Mouse (Mus musculus) cerebellum, postnatal 25 days (tissue): ENCODE measurements around the gene Mdk.

Experiments used
- DNase-seq, 2 experiments: peaks; one replicate each; pipeline ENCODE4 v3.0.0; 2021; ENCODE audit warnings: mixed read lengths in 2 of 2

Mdk gene

DNA sequence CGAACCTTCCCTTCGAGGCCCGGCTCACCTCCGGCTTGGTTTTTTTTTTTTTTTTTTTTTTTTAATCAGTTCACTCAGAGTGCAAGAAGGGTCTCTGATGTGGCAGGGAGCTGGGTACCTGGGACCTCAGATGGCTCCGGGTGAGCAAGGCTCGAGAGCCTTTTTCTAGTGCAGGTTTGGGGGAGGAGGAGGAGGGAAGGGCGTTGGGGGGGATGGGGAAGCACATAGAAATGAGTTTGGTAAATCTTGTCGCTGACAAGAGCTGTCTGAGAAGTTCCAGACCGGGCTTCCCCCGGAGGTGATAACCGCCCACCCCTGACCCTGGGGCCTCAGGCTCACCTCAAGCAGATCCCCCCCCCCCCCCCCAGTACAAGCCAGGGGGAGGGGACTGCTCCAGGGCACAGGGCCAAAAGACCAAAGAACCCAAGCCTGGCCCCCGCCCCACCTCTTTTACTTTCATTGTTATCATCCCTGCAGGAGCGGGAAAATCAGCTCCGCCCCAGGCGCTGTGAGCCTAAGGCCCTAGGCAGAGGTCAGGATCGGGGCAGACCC, at the start of gene Mdk:
Gene Mdk (minus strand): TSS at position 138 of the 552 bp plus-strand sequence.
- DNase-seq, result peak in 1 of 2 experiments; percentile 49

DNA sequence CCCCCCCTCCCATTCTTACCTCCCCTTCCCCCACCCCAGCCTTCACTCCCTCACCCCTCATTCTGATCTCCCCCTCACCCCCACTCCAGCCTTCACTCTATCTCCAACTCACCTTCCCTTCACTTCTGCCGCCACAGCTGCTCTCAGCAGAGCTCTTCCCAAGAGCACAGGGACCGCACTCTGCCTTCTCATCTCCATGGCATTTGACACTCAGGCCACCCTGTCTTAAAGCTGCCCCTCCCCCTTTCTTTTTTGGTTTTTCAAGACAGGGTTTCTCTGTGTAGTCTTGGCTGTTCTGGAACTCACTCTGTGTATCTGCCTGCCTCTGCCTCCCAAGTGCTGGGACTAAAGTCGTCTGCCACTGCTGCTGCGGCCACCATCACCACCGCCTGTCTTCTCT, 48.7 kb upstream of the Mdk start:
- no peak for DNase-seq

DNA sequence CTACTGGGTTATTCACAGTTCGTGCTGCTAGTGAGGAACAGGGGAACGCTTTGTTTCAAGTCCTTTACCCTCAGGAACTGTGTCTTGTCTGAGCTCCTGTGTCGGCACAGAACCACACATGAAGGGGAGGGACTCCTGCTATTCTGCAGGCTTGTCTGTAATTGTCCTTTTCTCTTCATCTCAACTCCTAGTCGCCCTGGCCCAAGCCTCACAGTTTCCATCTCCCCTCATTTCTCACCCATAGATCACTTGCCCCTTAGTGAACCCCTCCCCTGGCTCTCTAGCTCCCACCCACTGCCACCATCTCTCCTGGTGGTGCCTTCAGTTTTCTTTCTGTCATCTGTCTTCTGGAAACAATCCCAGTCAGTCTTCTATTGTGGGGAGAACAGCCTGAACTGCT, 48.1 kb upstream of the Mdk start:
- DNase-seq, result no peak

DNA sequence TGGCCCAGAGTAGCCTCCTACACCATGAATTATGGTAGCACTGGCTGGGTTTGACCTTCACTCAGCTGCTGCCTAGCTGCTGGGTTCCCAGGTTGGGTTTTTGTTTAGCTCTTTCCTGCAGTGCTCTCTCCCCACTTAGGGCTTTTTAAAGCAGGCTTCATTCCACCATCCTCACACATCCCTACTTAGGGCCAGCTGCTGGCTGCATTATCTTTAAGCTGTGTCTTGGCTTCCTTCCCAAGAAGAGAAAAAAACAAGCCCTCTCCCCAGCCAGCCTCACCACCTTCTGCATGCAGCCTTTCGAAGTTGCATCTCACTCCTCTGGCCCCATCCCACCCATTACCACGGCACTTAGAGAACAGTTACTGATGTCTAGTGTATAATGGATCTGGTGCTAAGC, 46.5 kb upstream of the Mdk start:
- peak in 1 of 2 experiments; percentile 4 for DNase-seq

DNA sequence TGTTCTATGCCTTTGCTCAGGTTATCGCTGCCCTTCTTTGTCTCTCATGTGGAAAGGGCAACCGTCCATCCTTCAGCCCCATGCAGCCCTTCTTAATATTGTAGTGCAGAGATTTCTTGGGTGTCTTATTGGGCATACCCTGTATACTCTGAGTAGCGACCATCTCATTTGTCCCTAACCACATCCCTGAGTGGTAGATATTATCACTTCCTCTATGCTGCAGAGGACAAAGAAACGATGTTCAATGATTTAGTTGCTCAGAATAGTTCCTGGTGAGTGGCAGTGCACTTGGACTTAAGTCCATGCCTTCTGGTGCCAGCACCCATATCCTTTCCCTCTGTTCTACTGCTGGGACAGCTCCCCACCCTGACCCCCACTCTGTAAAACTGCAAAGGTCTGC, 45.9 kb upstream of the Mdk start:
- no peak for DNase-seq

DNA sequence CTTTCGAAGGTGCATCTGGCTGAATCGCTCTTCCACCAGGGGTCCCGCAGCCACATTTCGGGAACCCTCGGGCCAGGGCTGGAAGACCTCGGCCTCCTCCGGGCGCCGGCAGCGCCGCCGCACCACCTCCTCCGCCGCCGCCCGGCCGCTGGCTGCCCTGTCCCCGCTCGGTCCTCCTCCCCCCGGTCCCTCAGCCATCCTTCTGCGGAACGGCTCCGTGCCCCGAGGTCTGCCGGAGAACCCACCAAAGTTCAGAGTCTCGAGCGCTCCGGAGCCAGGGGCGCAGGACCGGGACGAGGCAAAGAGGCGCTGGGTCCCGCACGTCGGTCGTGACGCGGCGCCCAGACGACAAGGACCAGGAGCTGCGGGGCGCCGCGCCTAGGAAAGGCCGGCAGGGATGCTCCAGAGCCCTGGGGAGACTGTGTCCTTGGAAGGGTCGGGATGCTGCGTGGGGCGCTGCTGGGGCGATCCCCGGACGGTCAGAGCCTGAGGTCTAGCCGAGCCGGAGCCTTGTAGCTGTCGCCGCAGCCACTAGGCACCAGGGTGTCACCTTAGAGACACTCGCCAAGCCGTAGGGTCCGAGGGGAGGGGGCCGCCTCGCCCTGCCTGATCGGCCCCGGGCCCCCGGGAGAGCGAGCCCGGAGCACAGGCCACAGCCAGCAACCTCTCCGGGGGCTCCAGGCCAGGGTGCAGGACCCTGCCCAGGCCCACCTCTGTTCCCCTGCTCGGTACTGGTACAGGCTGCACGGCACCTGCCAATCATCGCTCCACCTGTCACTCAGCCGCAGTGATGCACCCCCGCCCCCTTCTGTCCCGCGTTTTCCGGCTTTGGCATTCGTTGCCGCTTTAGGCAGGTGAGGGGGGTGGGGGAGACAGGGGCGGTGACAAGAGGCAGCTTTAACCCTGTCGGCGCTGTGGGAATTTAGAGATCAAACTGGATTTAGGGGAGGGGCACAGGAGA, 43.8 kb upstream of the Mdk start, which contains the start of gene Dgkz:
Gene Dgkz (minus strand): TSS at position 284 of the 961 bp plus-strand sequence.
- peak; percentile 56 to 64 for DNase-seq

DNA sequence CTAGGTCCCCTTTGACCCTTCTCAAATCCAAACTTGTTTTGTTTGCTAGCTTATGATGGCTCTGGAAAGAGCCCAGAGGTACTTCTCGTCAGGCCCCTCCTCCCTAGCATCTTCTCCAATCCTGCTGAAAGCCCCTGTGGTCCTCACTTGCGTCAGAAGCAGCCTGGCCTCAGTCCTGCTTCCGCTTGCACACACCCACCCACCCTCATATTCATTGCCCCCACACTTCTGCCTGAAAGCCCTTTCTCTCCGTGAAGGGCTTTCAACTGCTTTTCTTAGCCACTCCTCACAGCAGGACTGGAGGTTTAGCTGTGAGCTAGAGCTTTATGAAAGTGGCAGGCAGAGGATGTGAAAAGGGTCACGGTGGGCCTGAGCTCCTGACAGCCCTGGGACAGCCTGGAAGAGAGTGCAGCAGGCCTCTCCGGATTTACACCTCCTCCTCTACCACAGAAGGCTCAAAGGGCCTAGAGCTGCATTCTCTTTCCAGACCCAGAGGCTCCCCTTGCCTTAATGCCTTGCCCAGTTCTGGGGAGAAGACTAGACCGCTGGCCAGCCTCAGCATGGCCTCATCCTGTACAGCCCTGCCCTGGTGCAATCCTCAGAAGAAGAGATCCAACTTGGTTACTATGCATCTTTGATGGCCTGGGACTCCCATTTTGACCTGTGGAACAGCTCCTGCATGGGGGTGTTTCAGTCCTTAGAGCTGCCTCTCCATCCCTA, 41.5 kb upstream of the Mdk start:
- no peak for DNase-seq

DNA sequence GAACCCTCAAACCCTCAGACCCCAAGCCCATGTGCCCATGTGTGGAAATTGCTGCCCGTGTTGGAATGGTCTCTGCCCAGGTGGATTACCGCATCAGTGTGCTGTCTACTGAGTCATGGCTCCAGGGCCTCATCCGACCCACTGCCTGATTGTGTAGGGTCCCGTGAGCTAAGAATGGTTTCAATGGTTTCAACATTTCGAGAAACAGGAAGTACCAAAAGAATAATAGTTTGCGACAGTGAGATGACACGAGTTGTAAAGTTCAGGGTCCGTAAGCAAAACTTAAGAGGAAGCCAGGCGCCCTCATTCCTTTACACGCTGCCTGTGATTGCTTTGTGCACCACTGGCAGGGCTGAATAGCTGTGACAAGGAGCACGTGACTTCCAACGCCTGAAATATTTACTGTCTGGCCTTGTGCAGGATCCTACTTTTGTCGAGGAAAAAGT, 40.0 kb upstream of the Mdk start:
- DNase-seq, result no peak

DNA sequence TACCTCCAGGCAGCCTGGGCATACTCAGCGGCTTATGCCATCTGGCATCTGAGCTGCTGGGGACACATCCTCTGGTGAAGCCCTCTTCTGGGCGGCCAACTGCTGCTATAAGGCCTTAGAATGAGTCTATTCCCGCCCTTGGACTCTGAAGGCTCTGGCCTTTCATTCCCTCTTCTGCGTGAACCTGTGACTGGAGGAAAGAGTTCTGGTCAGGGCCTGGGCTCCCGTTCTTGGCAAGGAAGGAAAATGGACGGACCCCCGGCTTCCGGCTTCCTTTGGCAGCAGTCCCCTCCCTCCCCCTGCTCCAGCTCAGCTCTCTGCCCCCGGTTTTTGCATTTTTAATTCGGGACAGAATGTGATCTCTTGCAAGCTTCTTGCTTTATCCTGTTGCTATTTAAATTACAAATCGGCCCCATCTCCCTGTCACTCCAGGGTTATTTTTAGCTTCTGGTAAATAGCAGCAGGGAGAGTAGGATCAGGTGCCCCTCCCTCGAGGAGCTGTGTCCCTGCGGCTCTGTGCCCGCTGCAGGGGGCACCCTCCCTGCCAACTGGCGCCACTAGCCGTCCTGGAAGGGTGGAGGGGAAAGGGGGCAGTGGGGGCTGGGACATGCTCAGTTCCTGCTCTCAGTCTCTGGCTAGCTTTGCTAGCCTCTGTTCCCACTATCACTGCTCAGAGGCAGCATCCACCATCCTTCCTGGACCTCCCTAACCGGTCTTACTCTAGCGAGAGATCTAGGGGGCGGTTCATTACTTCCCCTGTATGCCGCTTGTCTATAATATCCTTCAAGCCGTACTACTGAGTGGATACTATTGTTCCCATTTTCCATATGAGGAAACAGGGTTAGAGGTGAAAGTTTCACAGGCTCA, 39.4 kb upstream of the Mdk start:
- DNase-seq, result peak; percentile 89 to 92

DNA sequence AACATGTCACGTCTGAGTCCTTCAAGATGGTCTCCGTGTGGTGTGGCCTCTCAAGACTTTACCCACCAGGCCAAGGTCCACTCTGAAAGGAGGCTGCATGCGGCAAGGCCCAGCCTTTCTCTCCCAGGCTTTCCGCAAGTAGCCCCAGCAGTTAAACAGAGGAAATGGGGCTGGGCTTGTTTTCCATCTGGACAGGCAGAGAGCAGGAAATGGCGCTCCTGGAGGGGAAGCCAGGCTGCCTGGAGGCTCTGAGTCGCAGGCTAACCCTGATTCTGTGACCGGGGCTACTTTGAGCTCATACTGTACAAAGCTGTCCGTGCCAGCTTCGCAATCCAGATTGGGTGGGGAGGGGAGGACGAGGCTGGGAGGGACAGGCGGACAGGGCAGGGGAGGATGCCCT, 35.9 kb upstream of the Mdk start:
- DNase-seq, result peak in 1 of 2 experiments; percentile 37

DNA sequence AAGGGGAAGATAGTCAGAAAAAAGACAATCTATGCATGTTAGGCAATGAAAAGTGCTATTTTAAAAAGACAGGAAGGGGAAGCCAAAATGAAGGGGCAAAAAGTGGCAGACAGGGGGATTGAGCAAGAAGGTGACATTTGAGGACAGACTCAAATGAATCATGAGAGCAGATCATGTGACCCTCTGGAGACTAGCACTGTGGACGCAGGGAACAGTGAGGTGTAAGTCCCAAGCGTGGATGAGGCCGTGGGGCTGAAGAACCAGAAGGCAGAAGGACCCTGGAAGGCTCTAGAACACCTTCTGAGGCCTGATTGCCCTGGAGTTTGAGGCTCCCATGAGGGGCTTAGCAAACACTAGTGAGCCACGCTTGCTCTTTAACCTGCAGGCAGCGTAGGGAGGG, 34.3 kb upstream of the Mdk start:
- DNase-seq, result no peak

DNA sequence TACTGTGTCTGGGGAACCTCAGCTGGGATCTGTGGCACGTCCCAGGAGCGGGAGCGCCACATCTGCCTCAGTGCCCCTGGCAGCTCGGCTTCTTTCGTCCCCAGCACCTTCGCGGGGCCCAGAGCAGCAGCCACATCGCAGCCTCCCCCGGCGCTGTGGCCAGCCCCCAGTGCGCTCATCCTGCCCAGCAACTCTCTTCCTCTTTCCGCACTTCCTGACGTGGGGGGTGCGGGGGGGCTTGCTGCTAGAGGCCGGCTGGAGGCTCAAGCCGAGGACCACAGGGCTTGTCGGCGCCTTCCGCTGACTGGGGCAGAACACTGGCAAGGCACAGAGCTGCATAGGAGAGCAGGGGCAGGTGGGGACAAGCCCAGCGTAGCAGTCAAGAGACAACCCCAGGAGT, 33.3 kb upstream of the Mdk start:
- DNase-seq, result peak in 1 of 2 experiments; percentile 45

DNA sequence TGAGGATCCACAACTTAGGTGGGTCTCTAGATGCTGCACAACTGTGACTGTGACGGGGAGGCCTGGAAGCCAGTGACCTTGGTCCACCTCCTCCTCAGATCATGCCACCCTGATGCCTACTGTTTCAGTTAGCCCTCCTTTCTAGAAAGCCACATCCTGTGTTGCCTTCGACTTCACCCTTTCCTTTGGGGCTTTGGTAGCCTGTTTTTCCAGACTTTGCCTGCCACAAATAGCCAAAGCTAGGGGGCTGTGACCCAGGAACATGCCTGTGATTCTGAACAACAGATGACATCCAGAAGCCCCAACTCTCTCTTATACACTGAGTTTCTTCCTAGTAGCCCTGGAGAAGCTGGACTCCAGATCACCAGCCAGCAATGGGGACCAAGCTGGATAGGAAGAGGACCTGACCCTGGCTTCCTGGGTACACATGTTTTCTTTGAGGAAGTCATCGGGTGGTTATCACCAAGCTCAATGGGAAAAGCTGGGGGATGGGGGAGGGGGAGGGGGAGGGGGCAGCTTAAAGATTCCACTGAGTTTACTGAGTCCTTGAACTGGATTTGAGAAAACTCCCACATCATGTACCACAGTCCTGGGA, 32.6 kb upstream of the Mdk start:
- no peak for DNase-seq

DNA sequence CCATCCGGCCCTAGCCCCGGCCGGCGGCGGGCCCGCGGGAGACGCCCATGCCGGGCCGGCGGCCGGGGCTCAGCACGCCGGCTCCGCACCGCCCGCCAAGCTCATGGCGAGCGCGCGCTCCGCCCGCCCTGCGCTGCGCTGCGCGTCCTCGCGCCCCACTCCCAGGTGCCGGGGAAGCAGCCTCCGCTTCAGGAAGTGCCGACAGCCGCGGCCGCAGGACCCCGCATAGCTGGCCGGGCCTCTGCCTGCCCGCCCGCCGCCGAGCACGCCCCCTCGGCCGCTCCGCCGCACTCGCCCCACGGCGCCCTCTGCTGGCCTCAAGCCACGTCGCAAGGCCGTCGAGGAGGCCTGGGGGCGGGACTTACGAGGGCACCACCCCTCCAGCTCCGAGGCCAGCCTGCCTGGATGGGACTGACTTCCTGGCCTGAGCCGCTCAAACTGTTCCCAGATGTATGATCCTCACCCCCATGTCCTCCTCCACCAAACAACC, 31.4 kb upstream of the Mdk start:
- DNase-seq, result peak; percentile 97 to 98

DNA sequence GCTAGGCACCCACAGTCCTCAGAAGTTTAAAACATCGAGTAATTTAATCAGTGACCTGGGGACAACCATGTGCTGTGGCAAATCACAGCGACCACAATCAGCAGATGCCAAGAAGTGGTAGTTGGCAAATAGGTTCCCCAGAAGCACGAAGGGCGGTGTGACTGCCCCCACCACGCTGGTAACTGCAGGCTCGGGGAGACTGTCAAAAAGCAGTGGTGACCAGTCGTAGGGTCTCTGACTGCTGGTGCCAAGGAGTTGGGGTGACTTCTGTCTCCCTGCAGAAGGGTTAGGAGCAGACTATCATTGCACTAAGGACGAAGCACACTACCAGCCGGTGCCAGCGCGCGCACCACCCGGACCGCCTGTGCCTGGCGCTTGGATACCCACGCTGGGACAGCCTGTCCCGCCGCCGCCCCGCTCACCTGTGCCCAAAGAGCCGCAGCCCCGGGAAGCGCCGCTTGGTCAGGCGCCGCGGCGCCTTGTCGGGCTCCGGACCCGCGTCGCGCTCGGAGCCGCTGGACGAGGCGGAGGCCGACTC, 30.8 kb upstream of the Mdk start:
- peak; percentile 71 to 72 for DNase-seq

DNA sequence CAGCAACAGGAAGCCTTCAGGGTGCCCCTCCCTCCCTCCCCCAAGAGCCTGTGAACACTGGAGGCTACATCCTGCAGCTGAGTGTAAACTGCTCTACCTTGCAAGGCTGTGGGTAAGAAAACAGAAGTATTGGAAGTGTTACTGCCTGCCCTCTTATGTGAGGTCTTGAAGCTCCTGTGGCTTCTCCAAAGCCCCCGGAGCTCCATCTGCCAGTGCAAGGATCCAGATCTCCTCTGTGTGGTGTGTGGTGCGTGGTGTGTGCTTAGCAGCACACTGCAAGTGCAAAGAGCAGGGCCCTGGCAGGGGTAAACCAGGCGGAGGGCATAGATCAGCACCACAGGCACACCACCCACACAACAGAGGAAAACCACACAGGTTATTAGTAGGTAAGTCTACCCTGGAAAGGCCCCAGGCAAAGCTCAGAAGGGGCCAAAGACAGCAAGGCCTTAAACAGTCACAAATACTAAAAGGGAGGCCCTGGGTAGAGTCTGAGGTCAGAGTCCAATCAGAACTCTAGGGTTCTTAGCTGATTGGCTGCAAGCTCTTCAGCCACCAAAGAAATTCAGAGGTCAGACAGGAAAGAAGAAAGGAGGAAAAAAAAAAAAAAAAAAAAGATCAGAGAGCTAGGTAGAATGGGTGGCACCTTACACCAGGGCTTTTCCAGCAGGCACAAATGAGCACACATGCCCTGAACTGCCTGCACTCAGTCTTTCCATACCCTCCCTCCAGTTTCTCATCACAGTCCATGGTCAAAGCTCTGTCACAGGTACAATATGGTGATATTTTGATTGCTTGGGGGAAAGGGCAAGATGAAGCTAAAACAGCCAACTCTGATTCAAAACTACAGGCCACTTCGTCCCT, 30.0 kb upstream of the Mdk start:
- peak; percentile 52 to 60 for DNase-seq

DNA sequence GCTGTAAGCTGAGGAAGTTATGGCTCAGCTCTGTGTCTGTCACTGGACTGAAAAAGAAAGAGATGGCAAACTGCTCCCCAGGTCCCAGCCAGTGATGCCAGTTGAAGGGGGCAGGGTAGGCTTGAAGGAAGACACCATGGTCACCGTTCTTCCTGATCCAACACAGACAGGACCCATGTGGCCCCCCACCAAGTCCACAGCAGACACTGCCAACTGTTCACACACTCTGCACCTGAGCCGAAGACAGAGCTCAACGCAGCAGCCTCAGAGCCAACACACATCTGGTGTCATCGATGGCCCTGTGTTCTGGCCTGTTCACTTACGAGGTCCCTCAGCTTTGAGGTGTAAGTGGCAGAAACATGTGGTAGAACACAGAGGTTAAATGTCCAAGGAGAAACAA, 28.4 kb upstream of the Mdk start:
- DNase-seq, result peak in 1 of 2 experiments; percentile 52

DNA sequence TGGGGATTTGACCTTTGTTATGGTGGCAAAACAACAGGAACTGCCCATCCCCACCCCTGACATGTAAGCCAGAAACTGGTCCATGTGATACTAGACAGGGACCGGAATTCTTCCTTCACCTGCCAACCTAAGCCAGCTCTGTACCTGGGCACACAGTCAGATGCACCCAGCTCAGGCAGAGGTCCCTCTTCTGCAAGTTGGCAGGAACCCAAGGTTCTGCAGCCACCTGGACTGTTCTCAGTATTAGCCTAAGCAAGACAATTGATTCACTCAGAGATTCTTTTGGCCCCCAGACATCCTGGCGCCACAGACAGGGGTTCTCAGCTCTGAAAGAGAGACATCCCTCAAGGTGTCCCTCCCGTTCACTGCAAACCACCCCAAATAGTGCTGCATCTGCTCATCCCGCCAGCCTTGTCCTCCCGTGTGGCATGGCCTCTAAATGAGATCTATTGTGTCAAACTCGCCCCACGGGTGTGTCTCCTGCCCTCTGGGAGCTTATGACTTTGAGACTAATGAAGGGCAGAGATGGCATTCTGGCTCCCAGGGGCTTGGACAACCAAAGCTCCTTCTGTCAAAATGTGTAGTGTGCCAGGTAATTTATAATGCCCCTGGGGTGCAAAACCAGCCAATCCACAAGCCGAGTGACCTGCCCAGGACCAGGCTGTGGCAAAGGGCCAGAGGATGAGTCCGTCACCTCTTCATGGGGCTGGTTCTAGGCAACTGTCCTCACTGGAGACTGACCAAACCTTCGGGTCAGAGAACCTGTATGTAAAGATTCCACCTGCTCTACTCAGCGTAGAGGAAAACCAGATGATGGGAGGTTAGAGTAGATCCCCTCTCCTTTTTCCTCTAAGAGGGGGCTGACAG, 27.7 kb upstream of the Mdk start:
- peak; percentile 88 to 93 for DNase-seq

DNA sequence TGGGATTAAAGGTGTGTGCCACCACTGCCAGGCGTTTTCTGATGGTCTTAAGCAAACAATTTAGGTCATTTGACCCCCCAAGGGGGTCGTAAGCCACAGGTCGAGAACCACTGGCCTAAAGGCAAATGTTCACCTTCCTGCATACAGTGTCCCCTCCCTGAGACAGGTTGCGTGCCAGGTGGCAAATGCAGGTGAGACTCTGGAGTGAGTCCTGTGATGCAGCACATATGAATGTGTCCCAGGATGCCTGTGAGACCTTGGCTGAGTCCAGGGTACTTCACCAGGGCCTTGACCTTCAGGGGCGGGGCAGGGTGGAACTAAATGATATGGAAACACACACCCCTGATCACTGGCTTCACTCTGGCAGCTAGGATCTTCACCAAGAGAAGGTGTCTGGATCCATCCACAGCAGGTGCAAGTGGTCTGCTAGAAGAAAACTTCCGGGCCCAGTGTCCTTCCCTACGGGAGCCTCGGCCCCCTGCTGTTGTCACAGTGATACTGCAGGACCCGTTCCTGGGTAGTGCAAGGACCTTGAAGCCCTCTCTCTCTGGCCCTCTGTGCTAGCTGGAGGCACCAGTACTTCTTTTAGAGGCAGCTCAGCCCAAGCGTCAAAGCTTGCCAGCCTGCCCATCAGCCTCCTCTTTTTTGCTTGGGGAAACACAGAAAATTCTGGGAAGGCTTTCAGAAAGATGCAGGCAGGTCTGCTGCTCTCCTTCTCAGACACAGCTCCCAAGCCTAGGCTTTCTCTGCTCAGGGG, 26.8 kb upstream of the Mdk start:
- DNase-seq, result peak; percentile 68 to 73
